In genomic region chr10:121425079-121425478, GRCm38 (mm10) we compare ENCODE assay signal across 16 mouse cellular contexts. TPM values are rescaled to one million over a fixed set of nuclear protein-coding genes. Genes with fewer than 3 reads are reported as not detected.
DNase-seq lines count a peak whose midpoint lies in the region; ATAC-seq and TF ChIP-seq lines count a peak whose summit lies in the region.
"Had no signal": no experiment of that assay in that cellular context is flagged by ENCODE, and none has a peak within 500 bp of the region (broad histone marks: within the 10 kb centered on the region; RNA-seq: fewer than 3 reads in every experiment).

No protein-coding gene starts in this region.

- H3K27ac ChIP-seq in embryonic facial prominence, embryonic 13.5 days = 0 out of 2 replicates have a peak overlapping the region, but pooled peaks have one; percentile 9
- no peak overlapping the region; the same call in 1 of the 2 replicates for H3K27ac ChIP-seq in embryonic facial prominence, embryonic 10.5 days (replicated peaks)
- peak overlapping the region; percentile 23 for H3K27ac ChIP-seq in heart, embryonic 16.5 days (ENCODE audit: low read length)
- H3K27ac ChIP-seq in small intestine, adult 2 months (ENCODE audit: insufficient read depth, low read depth, low read length) = peak overlapping the region; percentile 42
- no peak overlapping the region for H3K27ac ChIP-seq in forebrain, embryonic 12.5 days
- H3K27ac ChIP-seq: embryonic facial prominence, embryonic 12.5 days; left cerebral cortex, adult 2 months; liver, embryonic 13.5 days; midbrain, embryonic 15.5 days had no signal

- H3K9ac ChIP-seq in embryonic facial prominence, embryonic 13.5 days = no peak overlapping the region
- H3K9ac ChIP-seq in heart, embryonic 16.5 days (ENCODE audit: low read length) = no peak overlapping the region
- H3K9ac ChIP-seq in forebrain, embryonic 12.5 days = no peak overlapping the region
- H3K9ac ChIP-seq: embryonic facial prominence, embryonic 12.5 days; limb, embryonic 12.5 days; liver, embryonic 13.5 days; lung, embryonic 15.5 days; midbrain, embryonic 15.5 days had no signal

- H3K4me1 ChIP-seq in embryonic facial prominence, embryonic 13.5 days = peaks cover 85% of the 10 kb centered on the region
- peaks cover 71% of the 10 kb centered on the region for H3K4me1 ChIP-seq in embryonic facial prominence, embryonic 10.5 days
- peaks cover 85% of the 10 kb centered on the region for H3K4me1 ChIP-seq in heart, embryonic 16.5 days (ENCODE audit: control insufficient read depth, insufficient read depth, low read length)
- H3K4me1 ChIP-seq in small intestine, adult 2 months (ENCODE audit: control insufficient read depth, insufficient read depth, insufficient read length, low read length) = peaks cover 65% of the 10 kb centered on the region
- H3K4me1 ChIP-seq in forebrain, embryonic 12.5 days = peaks cover 24% of the 10 kb centered on the region

- no peaks in the 10 kb centered on the region for H3K27me3 ChIP-seq in embryonic facial prominence, embryonic 13.5 days
- H3K27me3 ChIP-seq in embryonic facial prominence, embryonic 10.5 days (replicated peaks; ENCODE audit: low read depth, poor library complexity, severe bottlenecking) = no peaks in the 10 kb centered on the region
- H3K27me3 ChIP-seq in heart, embryonic 16.5 days (ENCODE audit: control insufficient read depth, insufficient read depth, low read length) = no peaks in the 10 kb centered on the region
- H3K27me3 ChIP-seq in small intestine, adult 2 months (ENCODE audit: control insufficient read depth, insufficient read depth, low read length) = no peaks in the 10 kb centered on the region
- peaks cover 13% of the 10 kb centered on the region; the same call in 1 of the 2 replicates for H3K27me3 ChIP-seq in forebrain, embryonic 12.5 days
- H3K27me3 ChIP-seq: embryonic facial prominence, embryonic 12.5 days; limb, embryonic 12.5 days; liver, embryonic 13.5 days; lung, embryonic 15.5 days; midbrain, embryonic 15.5 days had no signal

- ATAC-seq in embryonic facial prominence, embryonic 13.5 days (ENCODE audit: insufficient number of reproducible peaks, insufficient read depth, low FRiP score, low TSS enrichment, low read depth) = no peak
- ATAC-seq in heart, embryonic 16.5 days (replicated peaks; ENCODE audit: extremely low read depth, insufficient read depth, low FRiP score) = no peak
- ATAC-seq in forebrain, embryonic 12.5 days (ENCODE audit: low FRiP score) = no peak
- ATAC-seq: midbrain, embryonic 15.5 days had no signal

- no peak overlapping the region for H3K4me3 ChIP-seq in embryonic facial prominence, embryonic 13.5 days
- no peak overlapping the region for H3K4me3 ChIP-seq in embryonic facial prominence, embryonic 10.5 days
- no peak overlapping the region for H3K4me3 ChIP-seq in heart, embryonic 16.5 days (ENCODE audit: low read length)
- H3K4me3 ChIP-seq in small intestine, adult 2 months (ENCODE audit: low read depth, low read length) = no peak overlapping the region
- H3K4me3 ChIP-seq in forebrain, embryonic 12.5 days (replicated peaks) = no peak overlapping the region
- H3K4me3 ChIP-seq: embryonic facial prominence, embryonic 12.5 days; left cerebral cortex, adult 2 months; limb, embryonic 12.5 days; liver, embryonic 13.5 days; lung, embryonic 15.5 days; midbrain, embryonic 15.5 days had no signal

- H3K36me3 ChIP-seq in embryonic facial prominence, embryonic 13.5 days = peaks cover 4% of the 10 kb centered on the region; the same call in 1 of the 2 replicates
- H3K36me3 ChIP-seq in embryonic facial prominence, embryonic 10.5 days (replicated peaks) = 0 out of 2 replicates have a peak, but pooled peaks cover 2% of the 10 kb centered on the region
- H3K36me3 ChIP-seq in heart, embryonic 16.5 days (ENCODE audit: control insufficient read depth, insufficient read depth) = no peaks in the 10 kb centered on the region
- peaks cover 2% of the 10 kb centered on the region; the same call in 1 of the 2 replicates for H3K36me3 ChIP-seq in small intestine, adult 2 months (ENCODE audit: control insufficient read depth, insufficient read depth, low read length)
- no peaks in the 10 kb centered on the region for H3K36me3 ChIP-seq in forebrain, embryonic 12.5 days (replicated peaks)
- H3K36me3 ChIP-seq: embryonic facial prominence, embryonic 12.5 days; lung, embryonic 15.5 days; midbrain, embryonic 15.5 days had no signal

- intact Hi-C loops in heart, postnatal 14 days (cut with DNase I) = no loop called here

- WGBS in embryonic facial prominence, embryonic 13.5 days = 86% methylated on average over 5 of the region's 5 CpGs
- whole genome bisulfite sequencing in embryonic facial prominence, embryonic 10.5 days = 80% methylated on average over 5 of the region's 5 CpGs
- 82% methylated on average over 5 of the region's 5 CpGs for WGBS in heart, embryonic 16.5 days
- 70% methylated on average over 5 of the region's 5 CpGs for WGBS in small intestine, adult 2 months
- WGBS in forebrain, embryonic 12.5 days = 89% methylated on average over 5 of the region's 5 CpGs

- no peaks in the 10 kb centered on the region for H3K9me3 ChIP-seq in embryonic facial prominence, embryonic 13.5 days
- no peaks in the 10 kb centered on the region for H3K9me3 ChIP-seq in embryonic facial prominence, embryonic 10.5 days
- no peaks in the 10 kb centered on the region for H3K9me3 ChIP-seq in heart, embryonic 16.5 days (replicated peaks; ENCODE audit: control insufficient read depth, low read length)
- H3K9me3 ChIP-seq in forebrain, embryonic 12.5 days = no peaks in the 10 kb centered on the region
- H3K9me3 ChIP-seq: embryonic facial prominence, embryonic 12.5 days; limb, embryonic 12.5 days; liver, embryonic 13.5 days; lung, embryonic 15.5 days; midbrain, embryonic 15.5 days had no signal

- no peak overlapping the region for H3K4me2 ChIP-seq in embryonic facial prominence, embryonic 13.5 days
- H3K4me2 ChIP-seq in heart, embryonic 16.5 days (ENCODE audit: low read depth, low read length) = no peak overlapping the region
- no peak overlapping the region for H3K4me2 ChIP-seq in forebrain, embryonic 12.5 days
- H3K4me2 ChIP-seq: embryonic facial prominence, embryonic 12.5 days; limb, embryonic 12.5 days; liver, embryonic 13.5 days; lung, embryonic 15.5 days; midbrain, embryonic 15.5 days had no signal

- DNase-seq in embryonic facial prominence, embryonic 10.5 days (ENCODE audit: low spot score) = no peak
- DNase-seq in heart, postnatal 14 days = no peak
- DNase-seq in thymus, postnatal 14 days = peak; percentile 70
- DNase-seq in spleen, postnatal 36 days (ENCODE audit: low spot score in 2 of 2) = no peak
- DNase-seq: adrenal gland, postnatal 14 days; cerebellum, adult 8-10 months; liver, embryonic 13.5 days had no signal

- no peak for TF ChIP-seq CTCF in small intestine, adult 2 months (IDR thresholded peaks at IDR 0.05; ENCODE audit: extremely low read depth, insufficient read length, insufficient replicate concordance, low read depth, low read length)

- no peak for TF ChIP-seq POLR2A in small intestine, adult 2 months (IDR thresholded peaks at IDR 0.05; ENCODE audit: low read depth, low read length)

RNA-seq across cellular contexts. Expression of gene Rassf3, which starts 51.1 kb away (rescaled TPM):
- polyA plus RNA-seq in embryonic facial prominence, embryonic 13.5 days (2015; fragmentation: Nextera tagmentation; extraction: Ambion mirVana) = 17.7 and 20.8 TPM in 2 replicates
- polyA plus RNA-seq in embryonic facial prominence, embryonic 10.5 days (2016; fragmentation: Nextera tagmentation; extraction: Ambion mirVana) = 15.8 and 19.4 TPM in 2 replicates
- polyA plus RNA-seq in heart, embryonic 16.5 days (2015; fragmentation: Nextera tagmentation; extraction: Ambion mirVana) = 24.1 and 24.8 TPM in 2 replicates
- 100 to 1,000 TPM; 120 to 125 TPM for total RNA-seq in heart, postnatal 14 days (2021)
- 16.5 and 25.8 TPM in 2 replicates for polyA plus RNA-seq in small intestine, adult 2 months (2012; rRNA removed)
- 6.6 and 7.3 TPM in 2 replicates for polyA plus RNA-seq in forebrain, embryonic 12.5 days (2016; fragmentation: Nextera tagmentation; extraction: Ambion mirVana)

Comparison
In these comparisons a context has a peak if more than half of its experiments do, and no peak if none do; other contexts are left out.
1. H3K27ac ChIP-seq: peak in embryonic facial prominence, embryonic 13.5 days (single experiment), heart, embryonic 16.5 days (single experiment) and small intestine, adult 2 months (single experiment); none in embryonic facial prominence, embryonic 10.5 days (single experiment) and forebrain, embryonic 12.5 days (single experiment).